Mouse (Mus musculus) small intestine, adult 2 months (tissue): Measurements from ENCODE around the gene Timm9. TPM values are rescaled to one million over a fixed set of nuclear protein-coding genes. Genes with fewer than 3 reads are reported as not detected.

Experiments
- H3K27ac ChIP-seq: fragments of 200-500 bp; 2 replicates; pipeline ENCODE4 v1.5.1; 2012; ENCODE audit warnings: low read depth, low read length, control low read depth, inconsistent platforms; ENCODE audit not compliant: insufficient read depth
- H3K27me3 ChIP-seq: fragments of 200-500 bp; 2 replicates; pipeline ENCODE4 v1.6.1; 2012; ENCODE audit warnings: mild to moderate bottlenecking, moderate library complexity, low read length, inconsistent platforms; ENCODE audit not compliant: control insufficient read depth, insufficient read depth
- H3K36me3 ChIP-seq: fragments of 200-500 bp; 2 replicates; pipeline ENCODE4 v1.6.1; 2012; ENCODE audit warnings: mild to moderate bottlenecking, low read length, control low read depth, inconsistent platforms; ENCODE audit not compliant: control insufficient read depth, insufficient read depth
- H3K4me1 ChIP-seq: fragments of 200-500 bp; 2 replicates; pipeline ENCODE4 v1.6.1; 2012; ENCODE audit warnings: low read length, inconsistent platforms, mixed read lengths; ENCODE audit not compliant: control insufficient read depth, insufficient read depth, insufficient read length
- H3K4me3 ChIP-seq: fragments of 200-500 bp; 2 replicates; pipeline ENCODE4 v1.5.1; 2012; ENCODE audit warnings: low read depth, mild to moderate bottlenecking, control low read depth, inconsistent platforms, low read length, moderate library complexity
- CTCF ChIP-seq: fragments of 200-500 bp; IDR thresholded peaks from 2 replicates; pipeline ENCODE4 v1.5.1; 2012; ENCODE audit warnings: low read depth, mild to moderate bottlenecking, control low read depth, inconsistent platforms, low read length, moderate library complexity, mixed read lengths; ENCODE audit not compliant: insufficient replicate concordance, insufficient read length; ENCODE audit errors: extremely low read depth
- POLR2A ChIP-seq: fragments of 200-500 bp; IDR thresholded peaks from 2 replicates; pipeline ENCODE4 v1.6.1; 2012; ENCODE audit warnings: low read depth, mild to moderate bottlenecking, control low read depth, inconsistent platforms, low read length, moderate library complexity
- WGBS: fragments of 180-500 bp; shearing (Covaris S2); methylation state at CpG from one replicate; pipeline ENCODE4 v1.1.7; 2018; 5-methylcytosine and 5-hydroxymethylcytosine counted together
- polyA plus RNA-seq: library from polyadenylated mRNA; depleted of rRNA; stranded (reverse); fragments of >200 nt; gene quantifications from 2 replicates; pipeline ENCODE4 v1.2.3, GENCODE M21; 2012; rRNA removed

The Timm9 gene
- 7.4 and 7.9 TPM in 2 replicates for polyA plus RNA-seq

DNA sequence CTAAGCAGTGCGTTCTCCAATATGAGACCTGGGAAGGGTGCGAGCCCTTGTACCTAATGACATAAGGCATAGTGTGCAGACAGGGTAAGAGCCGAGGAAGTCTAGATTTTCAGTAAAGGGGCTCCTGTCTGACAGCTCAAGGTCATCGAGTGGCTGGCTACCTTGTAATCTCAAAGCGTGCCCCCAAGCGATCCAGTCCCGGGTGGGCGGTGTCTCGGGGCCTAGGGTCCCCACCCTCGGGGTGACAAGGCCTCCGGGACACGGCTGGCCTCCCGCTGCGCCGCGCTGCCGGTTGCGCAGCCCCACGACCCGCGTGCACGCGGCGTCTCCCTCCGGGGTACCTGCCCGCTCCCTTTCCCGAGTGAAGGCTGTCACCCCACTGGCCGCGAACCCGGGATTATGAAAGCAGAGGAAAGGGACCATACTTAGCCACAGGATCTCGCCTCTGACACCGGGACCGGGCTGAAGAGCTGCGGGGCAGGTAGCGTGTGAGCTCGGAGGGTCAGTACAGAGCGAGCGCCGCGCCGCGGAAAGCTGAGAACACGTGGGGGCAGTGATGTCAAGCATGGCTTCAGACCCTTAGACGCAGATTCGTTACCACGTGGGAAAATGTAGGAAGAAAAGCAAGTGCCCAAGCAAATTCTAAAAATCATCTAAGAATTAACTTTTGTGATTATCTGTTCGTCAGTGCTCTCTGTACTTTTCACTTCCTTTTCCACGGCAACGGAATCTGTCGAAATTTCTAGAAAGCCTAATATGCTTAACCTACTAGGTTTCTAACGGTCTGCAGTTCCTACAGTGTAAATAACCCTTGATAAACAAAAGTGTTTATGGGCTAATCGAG, at the start of gene Timm9, which contains the start of gene 2700049A03Rik:
Gene Timm9, minus strand, starts transcription at position 555 of the 844 bp plus-strand sequence.
Gene 2700049A03Rik, plus strand, starts transcription at position 719 of the 844 bp plus-strand sequence.
- Histone ChIP-seq H3K4me3 (peak within 1 kb of the TSS; percentile 94), H3K27me3 (no peaks in the 10 kb centered on the region), H3K36me3 (peaks cover 14% of the 10 kb centered on the region), H3K4me1 (peaks cover 7% of the 10 kb centered on the region; the same call in 1 of the 2 replicates), H3K27ac (peak within 1 kb of the TSS; percentile 76)
- WGBS = under 1% methylated on average over 52 of the region's 52 CpGs
- no peak for TF ChIP-seq CTCF
- peak; percentile 62; the same call in 1 of the 2 replicates for TF ChIP-seq POLR2A

DNA sequence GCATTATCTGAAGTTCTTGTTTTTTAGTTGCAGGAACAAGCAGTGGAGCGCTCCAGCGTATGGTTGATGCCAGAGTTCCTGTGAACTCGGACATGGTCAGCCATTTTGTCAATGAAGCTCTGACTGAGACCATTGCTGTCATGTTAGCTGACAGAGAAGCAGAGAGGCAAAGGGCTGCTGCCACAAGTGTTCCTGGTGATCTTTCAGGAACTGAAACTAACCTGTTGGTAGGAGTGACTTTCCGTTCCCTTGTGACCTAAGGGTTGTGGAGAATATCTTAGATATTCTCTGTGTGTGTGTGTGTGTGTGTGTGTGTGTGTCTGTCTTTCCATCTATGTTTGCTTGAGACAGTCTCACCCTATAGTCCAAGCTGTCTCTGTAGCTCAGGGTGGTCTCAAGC, 47.9 kb upstream of the Timm9 start:
- 90% methylated on average over 4 of the region's 4 CpGs for WGBS
- no peak for TF ChIP-seq CTCF
- no peak for TF ChIP-seq POLR2A
- peaks cover 19% of the 10 kb centered on the region for H3K36me3 ChIP-seq
- H3K4me3 ChIP-seq = no peak overlapping the region
- H3K27ac ChIP-seq = no peak overlapping the region
- H3K4me1 ChIP-seq = no peaks in the 10 kb centered on the region
- no peaks in the 10 kb centered on the region for H3K27me3 ChIP-seq

DNA sequence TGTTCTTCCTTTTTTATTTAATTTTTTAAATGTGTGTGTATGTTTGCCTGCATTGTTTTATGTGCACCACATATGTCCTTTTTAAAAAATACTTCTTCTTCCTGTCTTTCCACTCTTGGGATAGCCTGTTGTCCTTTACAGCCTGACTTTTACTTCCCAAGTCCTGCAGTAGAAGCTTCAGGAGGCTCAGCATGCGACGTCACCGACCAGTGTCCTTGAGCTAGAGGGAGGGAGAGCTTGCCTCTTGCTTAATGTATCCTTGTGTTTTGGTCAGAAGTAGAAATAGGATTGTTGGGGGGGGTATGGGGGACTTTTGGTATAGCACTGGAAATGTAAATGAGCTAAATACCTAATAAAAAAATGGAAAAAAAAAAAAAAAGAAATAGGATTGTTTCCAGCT, 47.3 kb upstream of the Timm9 start:
- H3K4me3 ChIP-seq = no peak overlapping the region
- no peak overlapping the region for H3K27ac ChIP-seq
- peaks cover 19% of the 10 kb centered on the region for H3K36me3 ChIP-seq
- 89% methylated on average over 3 of the region's 3 CpGs for WGBS
- TF ChIP-seq CTCF (no peak), POLR2A (no peak)
- H3K27me3 ChIP-seq = no peaks in the 10 kb centered on the region
- no peaks in the 10 kb centered on the region for H3K4me1 ChIP-seq

DNA sequence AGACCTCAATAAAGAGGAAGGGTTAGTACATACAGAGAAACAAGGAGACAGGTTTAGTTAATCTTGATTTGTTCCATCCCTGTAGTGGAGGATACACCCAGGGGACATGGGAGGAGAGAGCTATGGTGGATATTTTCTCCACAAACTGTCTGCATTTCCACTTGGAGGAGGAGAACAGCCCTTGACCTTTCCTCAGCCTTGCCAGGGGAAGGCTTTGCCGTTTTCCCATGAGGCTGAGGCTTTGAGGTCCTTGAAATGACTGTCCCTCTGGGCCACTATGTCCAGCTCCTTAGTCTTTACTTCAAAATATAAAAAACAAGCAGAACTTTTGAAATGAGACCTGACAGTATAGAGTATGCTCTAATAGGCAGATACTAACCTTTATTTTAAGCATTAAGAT, 33.4 kb upstream of the Timm9 start:
- Histone ChIP-seq H3K27ac (no peak overlapping the region), H3K4me3 (no peak overlapping the region), H3K27me3 (no peaks in the 10 kb centered on the region), H3K4me1 (no peaks in the 10 kb centered on the region), H3K36me3 (peaks cover 27% of the 10 kb centered on the region)
- TF ChIP-seq CTCF = no peak
- WGBS = 82% methylated on average over 1 of the region's 1 CpGs

DNA sequence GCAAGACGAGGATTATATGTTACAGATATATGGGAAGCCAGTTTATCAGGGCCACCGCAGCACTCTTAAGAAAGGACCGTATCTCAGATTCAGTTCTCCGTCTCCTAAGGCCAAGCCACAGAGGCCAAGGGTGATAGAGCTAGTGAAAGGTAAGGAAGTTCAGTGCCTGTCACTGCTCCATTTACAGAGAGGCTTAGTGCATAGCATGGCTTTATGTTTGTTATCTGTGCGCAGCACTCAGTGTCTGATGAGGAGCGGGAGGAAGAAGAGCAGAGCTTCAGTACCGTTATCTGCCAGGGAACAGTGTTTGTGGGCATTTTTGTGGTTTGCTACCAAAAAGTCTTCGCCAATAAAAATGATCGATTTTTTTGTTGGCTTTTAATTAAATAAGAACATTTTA, 27.9 kb upstream of the Timm9 start:
- Histone ChIP-seq H3K27ac (no peak overlapping the region), H3K4me1 (no peaks in the 10 kb centered on the region), H3K27me3 (no peaks in the 10 kb centered on the region), H3K36me3 (peaks cover 27% of the 10 kb centered on the region), H3K4me3 (no peak overlapping the region)
- TF ChIP-seq CTCF (no peak), POLR2A (no peak)
- WGBS = 95% methylated on average over 9 of the region's 9 CpGs

DNA sequence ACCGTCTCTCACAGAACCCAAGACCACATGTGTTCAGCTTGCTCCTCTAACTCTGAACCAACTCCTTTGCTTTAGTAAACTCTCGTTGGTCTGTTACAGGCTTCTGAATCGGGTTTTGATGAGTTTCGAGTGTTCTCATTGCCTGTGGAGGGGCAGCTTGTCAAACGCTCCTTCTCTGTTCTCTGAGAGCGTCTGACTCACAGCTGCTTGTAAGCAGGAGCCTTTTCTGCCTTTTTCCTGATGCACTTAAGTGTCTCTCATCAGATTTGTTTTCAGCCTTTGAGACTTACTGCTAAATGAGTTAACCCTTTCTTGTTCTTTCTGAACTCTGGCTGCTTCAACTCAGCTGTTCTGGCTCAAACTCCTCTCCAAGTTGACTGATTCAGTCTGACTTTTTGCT, 21.5 kb upstream of the Timm9 start:
- no peaks in the 10 kb centered on the region for H3K27me3 ChIP-seq
- H3K27ac ChIP-seq = no peak overlapping the region
- no peaks in the 10 kb centered on the region for H3K4me1 ChIP-seq
- peaks cover 30% of the 10 kb centered on the region for H3K36me3 ChIP-seq
- no peak for TF ChIP-seq CTCF
- TF ChIP-seq POLR2A = no peak
- H3K4me3 ChIP-seq = no peak overlapping the region
- 85% methylated on average over 6 of the region's 6 CpGs for WGBS

DNA sequence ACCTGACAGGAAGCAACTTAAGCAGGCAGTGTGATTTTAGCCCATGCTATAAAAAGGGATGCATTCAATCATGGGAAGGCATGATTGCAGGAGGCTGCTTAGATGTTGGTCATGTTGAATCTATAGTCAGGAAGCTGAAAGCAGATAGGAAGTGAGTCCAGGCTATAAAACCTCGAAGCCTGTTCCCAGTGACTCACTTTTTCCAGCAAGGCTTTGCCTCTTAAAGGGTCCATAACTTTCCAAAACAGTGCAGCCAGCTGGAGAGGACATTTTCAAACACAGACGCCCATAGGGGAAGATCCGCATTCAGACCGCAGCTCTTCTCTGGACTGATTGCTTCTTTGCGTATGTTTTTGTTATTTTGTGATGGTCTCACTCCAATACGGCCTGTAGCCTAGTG, 18.5 kb upstream of the Timm9 start:
- 86% methylated on average over 6 of the region's 6 CpGs for WGBS

More for the DNA sequence above, 18.5 kb upstream of the Timm9 start:
- Histone ChIP-seq H3K27ac (no peak overlapping the region), H3K27me3 (no peaks in the 10 kb centered on the region), H3K4me3 (no peak overlapping the region), H3K4me1 (no peaks in the 10 kb centered on the region), H3K36me3 (peaks cover 35% of the 10 kb centered on the region)
- TF ChIP-seq CTCF (no peak), POLR2A (no peak)
